Mouse (Mus musculus) spleen, adult 2 months (tissue): ENCODE measurements at regions not wholly inside any gene's neighbourhood (a gene's known extent, or its start where the extent isn't known, plus 50 kb on each side); places are given as distances from the start of the nearest gene placed in this dataset.

Experiments used
- DNase-seq, 2 experiments: peaks; one replicate each; pipeline versions ENCODE4 v3.0.0 to v3.0.0-alpha.2; 2012 to 2021; ENCODE audit warnings: low spot score in 2 of 2, low read depth in 1 of 2
- H3K27ac ChIP-seq: fragments of 200-500 bp; 2 replicates; pipeline ENCODE4 v1.5.1; 2012; ENCODE audit warnings: low read length, inconsistent platforms; ENCODE audit not compliant: insufficient read depth
- H3K27me3 ChIP-seq: fragments of 200-500 bp; 2 replicates; pipeline ENCODE4 v1.6.1; 2012; ENCODE audit warnings: mild to moderate bottlenecking, moderate library complexity, low read length, inconsistent platforms; ENCODE audit not compliant: control insufficient read depth, insufficient read depth
- H3K36me3 ChIP-seq: fragments of 200-500 bp; 2 replicates; pipeline ENCODE4 v1.6.1; 2012; ENCODE audit warnings: mild to moderate bottlenecking, low read length, inconsistent platforms; ENCODE audit not compliant: control insufficient read depth, insufficient read depth
- H3K4me1 ChIP-seq: fragments of 200-500 bp; 2 replicates; pipeline ENCODE4 v1.6.1; 2011; ENCODE audit warnings: inconsistent platforms; ENCODE audit not compliant: control insufficient read depth, insufficient read depth, insufficient read length
- H3K4me3 ChIP-seq: fragments of 200-500 bp; 2 replicates; pipeline ENCODE4 v1.5.1; 2011; ENCODE audit warnings: mild to moderate bottlenecking, inconsistent platforms; ENCODE audit not compliant: insufficient read depth, insufficient read length; ENCODE audit errors: extremely low read depth
- CTCF ChIP-seq: fragments of 200-500 bp; IDR thresholded peaks from 2 replicates; pipeline ENCODE4 v1.5.1; 2011; ENCODE audit warnings: mild to moderate bottlenecking, inconsistent platforms; ENCODE audit not compliant: insufficient read depth, insufficient read length, insufficient replicate concordance; ENCODE audit errors: extremely low read depth
- POLR2A ChIP-seq: fragments of 200-500 bp; IDR thresholded peaks from 2 replicates; pipeline ENCODE4 v1.6.1; 2011; ENCODE audit warnings: low read depth, low read length, inconsistent platforms
- WGBS: fragments of 180-500 bp; shearing (Covaris S2); methylation state at CpG from one replicate; pipeline ENCODE4 v1.1.7; 2018; 5-methylcytosine and 5-hydroxymethylcytosine counted together

GRCm38 (mm10) chr4:10604513-10604912, 269.8 kb upstream of the 2610301B20Rik start:
- H3K36me3 ChIP-seq = no peaks in the 10 kb centered on the region
- WGBS = 85% methylated on average over 9 of the region's 10 CpGs
- H3K27ac ChIP-seq = no peak overlapping the region
- no peak for TF ChIP-seq CTCF
- TF ChIP-seq POLR2A = no peak
- H3K4me3 ChIP-seq = no peak overlapping the region
- no peaks in the 10 kb centered on the region for H3K4me1 ChIP-seq
- no peaks in the 10 kb centered on the region for H3K27me3 ChIP-seq
- DNase-seq = no peak

GRCm38 (mm10) chr4:10607855-10608576, 266.3 kb upstream of the 2610301B20Rik start:
- H3K27me3 ChIP-seq = no peaks in the 10 kb centered on the region
- no peak overlapping the region for H3K27ac ChIP-seq
- H3K4me3 ChIP-seq = no peak overlapping the region
- no peaks in the 10 kb centered on the region for H3K4me1 ChIP-seq
- WGBS = 76% methylated on average over 7 of the region's 7 CpGs
- no peak for DNase-seq
- H3K36me3 ChIP-seq = no peaks in the 10 kb centered on the region
- TF ChIP-seq CTCF (no peak), POLR2A (no peak)

- WGBS = 11% methylated on average over 1 of the region's 1 CpGs
- no peak for DNase-seq
- Histone ChIP-seq H3K27ac (no peak overlapping the region), H3K27me3 (no peaks in the 10 kb centered on the region), H3K4me3 (no peak overlapping the region), H3K4me1 (no peaks in the 10 kb centered on the region), H3K36me3 (no peaks in the 10 kb centered on the region)
- TF ChIP-seq CTCF = no peak
- TF ChIP-seq POLR2A = no peak
Measured at GRCm38 (mm10) chr4:10610784-10611183, 263.5 kb upstream of the 2610301B20Rik start.
